Mouse (Mus musculus) spleen, embryonic (tissue): ENCODE measurements around the gene Src.

Experiments
- CTCF ChIA-PET: fragments of 350-600 bp; sonication (Branson Sonifier 250); formaldehyde crosslinking; loops from one replicate; lab custom pipeline; 2022; lab: Charles Lee

Gene Src

DNA sequence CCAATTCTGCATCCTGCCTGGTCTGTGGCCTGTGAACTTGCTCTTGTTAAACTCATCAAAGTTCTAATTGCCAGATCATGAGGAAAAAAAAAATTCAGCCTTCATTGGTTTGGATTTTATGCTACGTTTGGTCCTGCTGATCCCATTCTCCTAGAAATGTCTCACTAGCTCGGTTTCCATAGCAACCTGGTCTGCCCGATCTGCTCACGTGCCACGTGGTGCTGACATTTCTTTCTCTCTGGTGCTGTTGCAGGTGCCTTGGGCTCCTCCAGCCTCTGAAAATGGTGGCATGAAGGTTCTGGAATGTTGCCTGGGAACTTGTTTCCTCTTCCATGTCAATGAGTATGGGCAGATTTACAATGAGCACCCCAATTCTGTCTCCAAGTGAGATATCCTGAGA lies 102.3 kb downstream of the Src start:
- CTCF ChIA-PET, result no interaction called here
